Mouse (Mus musculus): ENCODE data around the gene Fam149a. TPM values are rescaled to one million over a fixed set of nuclear protein-coding genes. Genes with fewer than 3 reads are reported as not detected.

Gene Fam149a
- polyA plus RNA-seq (2014; fragmentation: Nextera tagmentation; extraction: Ambion mirVana): 4.0 and 5.4 TPM in 2 replicates

DNA sequence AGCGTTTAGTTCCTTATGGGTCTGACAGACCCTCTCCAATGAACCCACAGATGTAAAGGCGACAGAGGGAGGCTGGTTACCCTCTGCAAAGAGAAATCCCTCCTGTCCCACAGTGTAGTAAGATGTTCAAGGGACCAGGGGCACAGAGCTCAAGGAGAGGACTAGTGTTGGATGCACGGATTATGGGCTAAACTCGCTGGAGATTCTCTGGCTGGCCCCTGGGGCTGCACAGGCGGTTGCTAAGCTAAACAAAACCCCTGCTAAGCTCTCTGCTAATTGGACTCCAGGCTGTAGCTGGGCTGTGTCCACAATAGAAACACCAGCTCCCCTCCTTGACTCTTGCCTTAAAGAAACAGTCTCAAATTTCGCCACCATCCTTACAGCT lies at the start of gene Fam149a:
Fam149a (minus strand) TSS at position 329 of the 385 bp plus-strand sequence.
- peaks cover 10% of the 10 kb centered on the region for H3K4me1 ChIP-seq (ENCODE audit: control insufficient read depth, insufficient read depth, low read length)
- H3K27ac ChIP-seq (ENCODE audit: low read depth, low read length): no peak within 1 kb of the TSS
- H3K9me3 ChIP-seq (replicated peaks; ENCODE audit: control insufficient read depth, low read length): no peaks in the 10 kb centered on the region
- no peaks in the 10 kb centered on the region for H3K36me3 ChIP-seq (ENCODE audit: control insufficient read depth, insufficient read depth, low read length)
- WGBS: under 1% methylated on average over 6 of the region's 6 CpGs
- peak; percentile 62 for DNase-seq (ENCODE audit: low spot score)
- peak; percentile 65; the same call in 1 of the 2 replicates for ATAC-seq
- peak within 1 kb of the TSS; percentile 76 for H3K4me2 ChIP-seq (ENCODE audit: low read length)
- 0 out of 2 replicates have a peak, but pooled peaks cover 3% of the 10 kb centered on the region for H3K27me3 ChIP-seq (replicated peaks; ENCODE audit: control insufficient read depth, insufficient read depth, low read length)
- H3K9ac ChIP-seq (ENCODE audit: low read length): peak within 1 kb of the TSS; percentile 64
- H3K4me3 ChIP-seq (ENCODE audit: low read depth, low read length): peak within 1 kb of the TSS; percentile 35

DNA sequence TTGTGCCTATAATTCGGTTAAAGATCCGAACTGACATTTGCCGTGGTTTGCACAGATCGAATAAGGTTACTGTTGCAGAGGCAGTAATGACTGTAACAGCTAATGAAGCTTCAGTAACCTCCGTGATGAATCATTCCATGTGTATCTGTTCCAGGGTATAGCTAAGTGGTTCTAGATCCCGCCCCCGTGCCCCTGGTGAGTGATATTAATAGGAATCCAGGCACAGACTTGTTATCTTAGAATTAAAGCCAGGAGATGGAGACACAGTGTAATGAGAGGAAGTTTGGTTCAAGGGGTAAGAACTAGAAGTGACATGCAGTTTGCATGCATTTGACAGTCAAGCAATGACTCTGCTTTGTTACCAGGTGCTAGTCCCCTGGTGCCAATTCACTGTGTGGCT lies 38.1 kb upstream of the Fam149a start:
- DNase-seq (ENCODE audit: low spot score): no peak
- no peak overlapping the region for H3K27ac ChIP-seq (ENCODE audit: low read depth, low read length)
- no peak overlapping the region for H3K4me3 ChIP-seq (ENCODE audit: low read depth, low read length)
- H3K36me3 ChIP-seq (ENCODE audit: control insufficient read depth, insufficient read depth, low read length): no peaks in the 10 kb centered on the region
- H3K27me3 ChIP-seq (replicated peaks; ENCODE audit: control insufficient read depth, insufficient read depth, low read length): no peaks in the 10 kb centered on the region
- WGBS: 91% methylated on average over 7 of the region's 7 CpGs
- no peaks in the 10 kb centered on the region for H3K9me3 ChIP-seq (replicated peaks; ENCODE audit: control insufficient read depth, low read length)
- H3K4me1 ChIP-seq (ENCODE audit: control insufficient read depth, insufficient read depth, low read length): no peaks in the 10 kb centered on the region
- ATAC-seq: no peak
- no peak overlapping the region for H3K9ac ChIP-seq (ENCODE audit: low read length)
- no peak overlapping the region for H3K4me2 ChIP-seq (ENCODE audit: low read length)

- Histone ChIP-seq H3K4me2 (ENCODE audit: low read length) (no peak overlapping the region), H3K27me3 (replicated peaks; ENCODE audit: control insufficient read depth, insufficient read depth, low read length) (no peaks in the 10 kb centered on the region), H3K4me3 (ENCODE audit: low read depth, low read length) (no peak overlapping the region), H3K27ac (ENCODE audit: low read depth, low read length) (no peak overlapping the region), H3K9me3 (replicated peaks; ENCODE audit: control insufficient read depth, low read length) (no peaks in the 10 kb centered on the region), H3K9ac (ENCODE audit: low read length) (no peak overlapping the region), H3K4me1 (ENCODE audit: control insufficient read depth, insufficient read depth, low read length) (0 out of 2 replicates have a peak, but pooled peaks cover 7% of the 10 kb centered on the region), H3K36me3 (ENCODE audit: control insufficient read depth, insufficient read depth, low read length) (no peaks in the 10 kb centered on the region)
- ATAC-seq (no peak), DNase-seq (ENCODE audit: low spot score) (no peak)
- WGBS: 85% methylated on average over 7 of the region's 7 CpGs
Measured at GRCm38 (mm10) chr8:45414965-45415364, 32.9 kb upstream of the Fam149a start.

GRCm38 (mm10) chr8:45410882-45411281 lies 28.8 kb upstream of the Fam149a start, which contains the start of gene Tlr3:
Gene Tlr3 (minus strand): TSS chr8:45411080.
- no peak for DNase-seq (ENCODE audit: low spot score)
- Histone ChIP-seq H3K36me3 (ENCODE audit: control insufficient read depth, insufficient read depth, low read length) (no peaks in the 10 kb centered on the region), H3K27me3 (replicated peaks; ENCODE audit: control insufficient read depth, insufficient read depth, low read length) (no peaks in the 10 kb centered on the region), H3K4me2 (ENCODE audit: low read length) (peak within 1 kb of the TSS; percentile 56), H3K9ac (ENCODE audit: low read length) (peak within 1 kb of the TSS; percentile 38; the same call in 1 of the 2 replicates), H3K4me1 (ENCODE audit: control insufficient read depth, insufficient read depth, low read length) (0 out of 2 replicates have a peak, but pooled peaks cover 7% of the 10 kb centered on the region), H3K9me3 (replicated peaks; ENCODE audit: control insufficient read depth, low read length) (no peaks in the 10 kb centered on the region), H3K27ac (ENCODE audit: low read depth, low read length) (no peak within 1 kb of the TSS), H3K4me3 (ENCODE audit: low read depth, low read length) (peak within 1 kb of the TSS; percentile 21)
- no peak for ATAC-seq
- WGBS: 54% methylated on average over 2 of the region's 2 CpGs

DNA sequence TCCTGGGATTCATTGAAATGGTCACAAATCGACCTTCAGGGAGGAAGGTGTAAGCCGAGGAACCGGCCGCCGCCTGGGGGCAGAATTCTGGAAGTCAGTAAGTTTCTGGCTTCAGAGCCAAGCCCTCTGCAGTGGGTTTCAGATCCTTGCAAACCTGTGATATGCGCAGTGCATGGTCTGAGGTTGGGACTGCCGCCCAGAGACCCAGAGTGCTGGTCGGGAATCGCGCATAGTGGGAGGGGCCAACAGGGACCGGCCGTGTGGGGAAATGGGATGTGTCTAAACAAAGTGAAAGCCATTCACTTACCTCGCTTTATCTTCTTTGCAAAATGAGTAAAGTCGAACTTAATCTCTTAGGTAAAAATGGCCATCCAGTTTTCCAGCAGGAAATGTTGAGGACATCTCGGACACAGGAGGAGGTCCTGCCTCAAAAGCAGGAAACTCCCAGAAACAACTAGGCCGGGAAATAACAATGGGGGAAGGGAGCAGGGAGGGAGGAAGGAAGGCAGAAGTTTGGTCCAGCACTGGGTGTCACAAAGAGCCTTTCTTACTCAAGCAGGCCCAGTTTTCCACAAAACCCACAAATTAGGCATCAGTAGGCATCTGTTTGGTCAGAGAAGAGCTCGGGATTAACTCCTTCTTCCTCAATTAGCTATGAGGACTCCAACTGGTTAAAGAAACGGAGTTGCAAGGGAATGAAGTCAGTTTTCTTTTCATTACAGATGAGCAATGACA lies 28.2 kb upstream of the Fam149a start:
- Histone ChIP-seq H3K4me2 (ENCODE audit: low read length) (peak overlapping the region; percentile 56), H3K4me3 (ENCODE audit: low read depth, low read length) (peak overlapping the region; percentile 21), H3K9me3 (replicated peaks; ENCODE audit: control insufficient read depth, low read length) (no peaks in the 10 kb centered on the region), H3K9ac (ENCODE audit: low read length) (peak overlapping the region; percentile 38; the same call in 1 of the 2 replicates), H3K27me3 (replicated peaks; ENCODE audit: control insufficient read depth, insufficient read depth, low read length) (no peaks in the 10 kb centered on the region), H3K4me1 (ENCODE audit: control insufficient read depth, insufficient read depth, low read length) (0 out of 2 replicates have a peak, but pooled peaks cover 7% of the 10 kb centered on the region), H3K27ac (ENCODE audit: low read depth, low read length) (no peak overlapping the region), H3K36me3 (ENCODE audit: control insufficient read depth, insufficient read depth, low read length) (no peaks in the 10 kb centered on the region)
- ATAC-seq: peak; percentile 84
- peak; percentile 63 for DNase-seq (ENCODE audit: low spot score)
- WGBS: 3% methylated on average over 18 of the region's 18 CpGs

DNA sequence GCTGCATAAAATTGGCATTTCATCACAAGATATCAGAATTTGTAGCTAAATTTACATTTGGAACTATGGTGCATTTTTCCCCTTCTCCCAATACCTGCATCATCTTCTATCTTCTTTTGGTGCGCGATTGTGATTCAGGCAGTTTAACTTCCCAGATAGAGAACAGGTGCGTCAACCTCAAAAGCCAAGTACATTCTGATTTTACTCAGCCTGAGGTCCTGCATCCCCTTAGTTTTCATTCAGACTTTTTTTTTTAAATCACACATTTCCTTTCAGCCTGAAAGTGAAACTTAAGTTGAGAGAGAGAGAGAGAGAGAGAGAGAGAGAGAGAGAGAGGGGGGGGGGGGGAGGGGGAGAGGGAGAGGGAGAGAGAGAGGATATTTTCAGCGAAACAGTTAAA lies 27.6 kb upstream of the Fam149a start:
- Histone ChIP-seq H3K27ac (ENCODE audit: low read depth, low read length) (no peak overlapping the region), H3K36me3 (ENCODE audit: control insufficient read depth, insufficient read depth, low read length) (no peaks in the 10 kb centered on the region), H3K9ac (ENCODE audit: low read length) (peak overlapping the region; percentile 38; the same call in 1 of the 2 replicates), H3K4me1 (ENCODE audit: control insufficient read depth, insufficient read depth, low read length) (0 out of 2 replicates have a peak, but pooled peaks cover 7% of the 10 kb centered on the region), H3K4me3 (ENCODE audit: low read depth, low read length) (peak overlapping the region; percentile 21), H3K27me3 (replicated peaks; ENCODE audit: control insufficient read depth, insufficient read depth, low read length) (no peaks in the 10 kb centered on the region), H3K4me2 (ENCODE audit: low read length) (peak overlapping the region; percentile 56), H3K9me3 (replicated peaks; ENCODE audit: control insufficient read depth, low read length) (no peaks in the 10 kb centered on the region)
- ATAC-seq (no peak), DNase-seq (ENCODE audit: low spot score) (no peak)
- WGBS: 40% methylated on average over 4 of the region's 4 CpGs

DNA sequence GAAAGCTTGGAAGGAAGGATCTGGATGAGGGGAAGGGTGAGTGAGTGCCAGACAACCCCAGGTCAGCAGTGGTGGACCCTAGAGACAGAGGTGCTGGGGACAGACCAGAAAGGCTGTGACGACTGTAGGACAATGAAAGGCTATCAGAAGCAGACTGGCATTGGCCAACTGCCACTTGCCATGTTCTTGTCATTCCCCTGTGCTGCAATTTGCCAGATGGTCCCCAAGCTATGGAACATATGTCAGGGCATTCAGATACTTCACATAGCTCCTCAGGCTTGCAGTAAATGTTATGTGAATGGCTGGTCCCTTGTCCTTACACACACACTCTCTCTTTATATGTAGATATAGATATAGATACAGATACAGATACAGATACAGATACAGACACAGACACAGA lies 1.2 kb upstream of the Fam149a start:
- Histone ChIP-seq H3K9ac (ENCODE audit: low read length) (no peak overlapping the region), H3K27me3 (replicated peaks; ENCODE audit: control insufficient read depth, insufficient read depth, low read length) (0 out of 2 replicates have a peak, but pooled peaks cover 3% of the 10 kb centered on the region), H3K4me2 (ENCODE audit: low read length) (no peak overlapping the region), H3K36me3 (ENCODE audit: control insufficient read depth, insufficient read depth, low read length) (no peaks in the 10 kb centered on the region), H3K9me3 (replicated peaks; ENCODE audit: control insufficient read depth, low read length) (no peaks in the 10 kb centered on the region), H3K4me3 (ENCODE audit: low read depth, low read length) (no peak overlapping the region), H3K4me1 (ENCODE audit: control insufficient read depth, insufficient read depth, low read length) (peaks cover 10% of the 10 kb centered on the region), H3K27ac (ENCODE audit: low read depth, low read length) (no peak overlapping the region)
- peak; percentile 59; the same call in 1 of the 2 replicates for ATAC-seq
- peak; percentile 67 for DNase-seq (ENCODE audit: low spot score)
- WGBS: 25% methylated on average over 1 of the region's 1 CpGs

DNA sequence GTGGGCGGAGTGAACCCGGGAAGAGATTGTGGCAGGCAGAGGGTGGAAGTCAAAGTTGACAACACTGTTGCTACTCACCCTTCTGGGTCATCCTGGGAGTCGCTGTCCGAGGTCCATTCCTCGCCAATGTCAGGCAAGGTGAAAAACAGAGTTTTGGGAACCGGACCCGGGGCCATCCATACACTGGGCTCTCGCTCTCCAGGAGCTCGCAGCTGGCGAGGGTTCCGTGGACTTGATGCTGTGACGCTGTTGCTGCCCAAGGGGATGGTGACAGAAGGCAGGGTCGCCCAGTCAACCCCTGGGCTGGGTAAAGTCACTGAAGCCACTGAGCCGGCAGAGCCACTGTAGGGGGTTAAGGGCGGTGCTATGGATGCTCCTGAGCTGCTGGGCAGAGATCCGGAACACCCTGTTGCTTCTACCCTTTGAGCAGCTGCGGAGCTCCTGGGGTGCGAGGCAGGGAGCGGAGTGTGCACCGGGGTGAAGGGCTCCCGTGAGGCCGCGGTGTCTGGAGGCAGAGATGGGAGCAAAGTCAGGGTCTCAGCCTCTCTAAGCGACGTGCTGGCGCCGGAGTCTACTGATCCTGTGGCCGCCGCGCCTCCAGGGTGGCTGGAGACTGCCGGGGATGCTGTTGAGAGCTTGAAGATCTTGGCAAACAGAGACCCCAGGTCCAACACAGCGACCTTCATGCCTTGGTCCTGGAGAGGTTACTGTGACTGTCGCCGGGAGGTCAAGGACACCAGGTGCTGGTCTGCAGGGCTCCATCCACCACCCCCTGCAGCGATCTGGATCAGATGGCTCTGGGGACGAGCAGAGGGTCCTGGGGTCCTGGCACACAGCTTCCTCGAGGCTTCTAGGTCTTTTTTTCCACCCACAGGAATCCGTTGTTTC lies 772 bp downstream of the Fam149a start:
- Histone ChIP-seq H3K4me1 (ENCODE audit: control insufficient read depth, insufficient read depth, low read length) (peaks cover 10% of the 10 kb centered on the region), H3K4me2 (ENCODE audit: low read length) (peak overlapping the region; percentile 76), H3K4me3 (ENCODE audit: low read depth, low read length) (peak overlapping the region; percentile 35), H3K27ac (ENCODE audit: low read depth, low read length) (no peak overlapping the region), H3K9me3 (replicated peaks; ENCODE audit: control insufficient read depth, low read length) (no peaks in the 10 kb centered on the region), H3K36me3 (ENCODE audit: control insufficient read depth, insufficient read depth, low read length) (no peaks in the 10 kb centered on the region), H3K27me3 (replicated peaks; ENCODE audit: control insufficient read depth, insufficient read depth, low read length) (0 out of 2 replicates have a peak, but pooled peaks cover 3% of the 10 kb centered on the region), H3K9ac (ENCODE audit: low read length) (peak overlapping the region; percentile 64)
- 5% methylated on average over 38 of the region's 38 CpGs for WGBS
- DNase-seq (ENCODE audit: low spot score) (peak; percentile 27), ATAC-seq (peak; percentile 43)

All from forebrain, embryonic 14.5 days (tissue).